Mouse (Mus musculus) myocyte (in vitro differentiated cells): ENCODE data around the gene Hist1h2ab. TPM values are rescaled to one million over a fixed set of nuclear protein-coding genes. Genes with fewer than 3 reads are reported as not detected.
"Not testable (repeated sequence)": the region's sequence is repeated elsewhere in the genome, so short reads cannot be mapped to it uniquely, and the experiment has no call there.

Experiments used
- H3K27me3 ChIP-seq: one replicate; pipeline ENCODE4 v1.6.1; 2011; ENCODE audit not compliant: control insufficient read depth, insufficient read depth, insufficient read length
- H3K36me3 ChIP-seq: one replicate; pipeline ENCODE4 v1.6.1; 2011; ENCODE audit not compliant: control insufficient read depth, insufficient read depth
- H3K4me2 ChIP-seq: one replicate; pipeline ENCODE4 v1.6.1; 2011; ENCODE audit warnings: low read depth, control low read depth
- H3K4me3 ChIP-seq: one replicate; pipeline ENCODE4 v1.5.1; 2011; ENCODE audit warnings: mild to moderate bottlenecking, control low read depth, moderate library complexity
- H3K79me2 ChIP-seq: one replicate; pipeline ENCODE4 v1.6.1; 2011; ENCODE audit not compliant: control insufficient read depth, insufficient read depth
- H3ac ChIP-seq: one replicate; pipeline ENCODE4 v1.6.1; 2011; ENCODE audit not compliant: control insufficient read depth, insufficient read length
- CEBPB ChIP-seq: IDR thresholded peaks from 2 replicates; pipeline ENCODE4 v1.6.1; 2011; ENCODE audit warnings: mild to moderate bottlenecking, moderate library complexity; ENCODE audit not compliant: poor library complexity, insufficient read depth, severe bottlenecking
- E2F4 ChIP-seq: IDR thresholded peaks from one replicate; pipeline ENCODE4 v1.6.1; 2011; ENCODE audit warnings: mild to moderate bottlenecking, control low read depth, moderate library complexity; ENCODE audit not compliant: insufficient read depth
- MAX ChIP-seq: IDR thresholded peaks from one replicate; pipeline ENCODE4 v1.6.1; 2011; ENCODE audit warnings: low read depth, mild to moderate bottlenecking, control low read depth
- MYOD1 ChIP-seq, 3 experiments: IDR thresholded peaks; one replicate each; pipeline ENCODE4 v1.6.1; 2011; ENCODE audit warnings: control low read depth in 2 of 3, low read depth in 2 of 3, mild to moderate bottlenecking in 2 of 3, moderate library complexity in 1 of 3; ENCODE audit not compliant: insufficient read length in 2 of 3, control insufficient read depth in 1 of 3
- MYOG ChIP-seq, 3 experiments: IDR thresholded peaks; one replicate each; pipeline ENCODE4 v1.6.1; 2011; ENCODE audit warnings: control low read depth in 2 of 3, low read depth in 2 of 3, mild to moderate bottlenecking in 2 of 3; ENCODE audit not compliant: insufficient read length in 2 of 3, control insufficient read depth in 1 of 3, insufficient read depth in 1 of 3
- POLR2A ChIP-seq: IDR thresholded peaks from one replicate; pipeline ENCODE4 v1.6.1; 2011; ENCODE audit warnings: low read depth, mild to moderate bottlenecking, control low read depth, moderate library complexity; ENCODE audit not compliant: insufficient read length
- POLR2AphosphoS2 ChIP-seq: IDR thresholded peaks from one replicate; pipeline ENCODE4 v1.6.1; 2011; ENCODE audit warnings: low read depth, control low read depth; ENCODE audit not compliant: insufficient read length
- REST ChIP-seq: IDR thresholded peaks from one replicate; pipeline ENCODE4 v1.6.1; 2011; ENCODE audit warnings: mild to moderate bottlenecking, control low read depth, moderate library complexity; ENCODE audit not compliant: insufficient read depth, insufficient read length
- SRF ChIP-seq: IDR thresholded peaks from one replicate; pipeline ENCODE4 v1.6.1; 2011; ENCODE audit warnings: low read depth; ENCODE audit not compliant: control insufficient read depth, insufficient read length
- TCF12 ChIP-seq: IDR thresholded peaks from one replicate; pipeline ENCODE4 v1.6.1; 2011; ENCODE audit warnings: mild to moderate bottlenecking, control low read depth; ENCODE audit not compliant: poor library complexity, insufficient read depth, severe bottlenecking
- TCF3 ChIP-seq: IDR thresholded peaks from one replicate; pipeline ENCODE4 v1.6.1; 2011; ENCODE audit warnings: low read depth, control low read depth; ENCODE audit not compliant: insufficient read length
- USF1 ChIP-seq: IDR thresholded peaks from one replicate; pipeline ENCODE4 v1.6.1; 2011; ENCODE audit warnings: low read depth, mild to moderate bottlenecking, control low read depth, moderate library complexity
- polyA plus RNA-seq: library from polyadenylated mRNA; unstranded; fragments of >200 nt; fragmentation: generic; extraction: Trizol; gene quantifications from one replicate; pipeline ENCODE4 v1.2.1, GENCODE M21; 2012; ENCODE audit warnings: missing spikeins

Hist1h2ab gene
- polyA plus RNA-seq, 1 experiment: 2.1 TPM

DNA sequence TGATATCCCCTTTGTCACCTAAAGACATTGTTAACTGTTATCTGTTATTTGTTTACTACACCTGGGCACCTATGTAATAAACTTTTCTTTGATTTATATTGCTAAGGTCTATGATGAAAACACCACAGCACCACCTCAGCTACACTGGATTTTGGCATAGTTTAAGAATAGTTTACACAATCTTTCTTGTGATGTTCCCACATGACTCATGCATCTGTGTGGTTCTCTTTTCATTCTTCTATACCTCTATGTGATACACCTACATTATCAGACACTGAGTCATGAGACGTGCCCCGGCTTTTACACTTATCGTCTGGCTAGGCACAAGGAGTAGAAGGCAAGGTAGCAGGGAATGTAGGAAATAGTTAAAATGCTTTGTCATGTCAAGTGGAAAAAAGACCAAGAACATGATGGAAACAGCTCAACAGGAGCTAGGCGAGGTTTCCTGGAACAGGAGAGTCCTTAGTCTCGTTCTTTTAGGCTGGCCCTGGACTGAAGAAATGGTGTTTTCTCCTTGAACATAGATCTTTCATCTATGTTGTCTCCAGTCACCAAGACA, 1.3 kb upstream of the Hist1h2ab start:
- H3ac ChIP-seq: no peak overlapping the region
- no peaks in the 10 kb centered on the region for H3K36me3 ChIP-seq
- H3K4me2 ChIP-seq: no peak overlapping the region
- H3K4me3 ChIP-seq: no peak overlapping the region
- no peaks in the 10 kb centered on the region for H3K79me2 ChIP-seq
- no peaks in the 10 kb centered on the region for H3K27me3 ChIP-seq
- TF ChIP-seq MAX (no peak), SRF (no peak)

DNA sequence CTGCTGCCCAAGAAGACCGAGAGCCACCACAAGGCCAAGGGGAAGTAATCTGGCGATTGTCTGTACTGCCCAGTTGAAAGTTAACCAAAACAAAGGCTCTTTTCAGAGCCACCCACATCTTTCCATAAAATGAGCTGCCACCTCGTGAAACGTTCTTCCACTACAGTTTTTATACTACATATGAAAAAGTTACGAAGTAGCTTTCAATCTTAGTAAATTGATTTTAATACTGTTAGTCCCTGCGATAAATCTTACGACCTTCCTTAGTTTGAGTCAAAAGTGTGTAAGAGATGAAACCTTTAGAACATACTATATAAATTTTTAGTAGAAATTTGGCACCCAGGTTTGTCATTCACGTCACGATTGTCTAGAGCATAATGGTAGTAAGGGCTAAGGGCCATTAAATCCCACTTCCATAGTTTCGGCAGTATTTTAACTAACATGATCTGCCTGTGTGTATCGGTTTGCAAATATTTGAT, 591 bp downstream of the Hist1h2ab start:
- Histone ChIP-seq H3K27me3 (no peaks in the 10 kb centered on the region), H3K4me2 (peak overlapping the region; percentile 76), H3K79me2 (no peaks in the 10 kb centered on the region), H3ac (no peak overlapping the region), H3K36me3 (no peaks in the 10 kb centered on the region), H3K4me3 (peak overlapping the region; percentile 15)
- TF ChIP-seq CEBPB: no peak
- peak; percentile 17 for TF ChIP-seq POLR2A
- TF ChIP-seq TCF12: no peak
- no peak for TF ChIP-seq REST

GRCm38 (mm10) chr13:23752067-23752741, 1.3 kb downstream of the Hist1h2ab start, which contains the start of gene Hist1h3b:
TSS of gene Hist1h3b (plus strand) at chr13:23752267.
- Histone ChIP-seq H3K4me2 (peak within 1 kb of the TSS; percentile 76), H3K4me3 (peak within 1 kb of the TSS; percentile 15)
- not testable (repeated sequence) for H3ac ChIP-seq, H3K79me2 ChIP-seq, H3K36me3 ChIP-seq, H3K27me3 ChIP-seq
- TF ChIP-seq E2F4 (peak; percentile 84), POLR2A (peak; percentile 80), POLR2AphosphoS2 (peak; percentile 88)

DNA sequence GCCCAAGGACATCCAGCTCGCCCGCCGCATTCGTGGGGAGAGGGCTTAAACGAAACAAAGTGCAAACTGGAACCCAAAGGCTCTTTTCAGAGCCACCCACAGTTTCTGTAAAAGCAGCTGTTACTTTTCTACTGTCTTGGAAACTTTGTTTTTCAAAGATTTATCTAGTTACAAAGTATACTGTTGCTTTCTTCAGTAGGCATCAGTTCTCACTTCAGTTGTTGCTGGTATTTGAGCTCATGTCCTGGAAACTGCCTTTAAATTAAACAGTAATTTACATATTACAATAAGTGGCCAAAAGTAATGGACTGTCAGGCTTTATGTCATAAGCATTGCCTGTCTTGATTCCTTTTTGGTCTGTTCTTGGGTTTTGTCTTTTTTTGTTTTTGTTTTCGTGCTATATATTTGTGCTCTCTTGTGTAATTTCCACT, 1.8 kb downstream of the Hist1h2ab start:
- H3K4me2 ChIP-seq: peak overlapping the region; percentile 70
- peak; percentile 14 for TF ChIP-seq POLR2A
- TF ChIP-seq CEBPB: no peak

GRCm38 (mm10) chr13:23753314-23754078, 2.6 kb downstream of the Hist1h2ab start:
- H3K4me2 ChIP-seq: peak overlapping the region; percentile 70

More for the DNA sequence above, 1.8 kb downstream of the Hist1h2ab start:
- H3K27me3 ChIP-seq: no peaks in the 10 kb centered on the region
- H3K79me2 ChIP-seq: no peaks in the 10 kb centered on the region
- H3K36me3 ChIP-seq: no peaks in the 10 kb centered on the region
- no peak overlapping the region for H3ac ChIP-seq
- H3K4me3 ChIP-seq: peak overlapping the region; percentile 15

GRCm38 (mm10) chr13:23755000-23755399, 4.1 kb downstream of the Hist1h2ab start:
- Histone ChIP-seq H3K27me3 (no peaks in the 10 kb centered on the region), H3K4me2 (no peak overlapping the region), H3ac (no peak overlapping the region), H3K36me3 (no peaks in the 10 kb centered on the region), H3K79me2 (no peaks in the 10 kb centered on the region), H3K4me3 (no peak overlapping the region)
- TF ChIP-seq MAX (no peak), TCF3 (no peak), MYOD1 (IDR thresholded peaks at IDR 0.05; ENCODE audit: control insufficient read depth in 1 of 3, insufficient read length in 2 of 3, low read depth in 2 of 3) (no peak), MYOG (IDR thresholded peaks at IDR 0.05; ENCODE audit: control insufficient read depth in 1 of 3, insufficient read depth in 1 of 3, insufficient read length in 2 of 3, low read depth in 2 of 3) (no peak), POLR2A (no peak), E2F4 (no peak), CEBPB (no peak), POLR2AphosphoS2 (no peak), USF1 (no peak), REST (no peak), SRF (no peak)

More at GRCm38 (mm10) chr13:23753314-23754078, 2.6 kb downstream of the Hist1h2ab start:
- Histone ChIP-seq H3K79me2 (no peaks in the 10 kb centered on the region), H3K4me3 (peak overlapping the region; percentile 15), H3K27me3 (no peaks in the 10 kb centered on the region), H3ac (no peak overlapping the region), H3K36me3 (no peaks in the 10 kb centered on the region)
- no peak for TF ChIP-seq MYOD1 (IDR thresholded peaks at IDR 0.05; ENCODE audit: control insufficient read depth in 1 of 3, insufficient read length in 2 of 3, low read depth in 2 of 3)
- no peak for TF ChIP-seq SRF
- no peak for TF ChIP-seq POLR2AphosphoS2
- TF ChIP-seq POLR2A: no peak
- TF ChIP-seq MYOG (IDR thresholded peaks at IDR 0.05; ENCODE audit: control insufficient read depth in 1 of 3, insufficient read depth in 1 of 3, insufficient read length in 2 of 3, low read depth in 2 of 3): no peak
- TF ChIP-seq CEBPB: no peak
